Mouse (Mus musculus) bone marrow macrophage, adult 2 months (primary cell): ENCODE results near the gene Nbea.

Experiments
- CTCF ChIP-seq: IDR thresholded peaks from 2 replicates; pipeline ENCODE4 v1.5.1; 2012; ENCODE audit warnings: low read depth, mild to moderate bottlenecking, low read length, moderate library complexity
- POLR2A ChIP-seq: IDR thresholded peaks from 2 replicates; pipeline ENCODE4 v1.6.1; 2012; ENCODE audit warnings: mild to moderate bottlenecking, low read depth, low read length, borderline replicate concordance

DNA sequence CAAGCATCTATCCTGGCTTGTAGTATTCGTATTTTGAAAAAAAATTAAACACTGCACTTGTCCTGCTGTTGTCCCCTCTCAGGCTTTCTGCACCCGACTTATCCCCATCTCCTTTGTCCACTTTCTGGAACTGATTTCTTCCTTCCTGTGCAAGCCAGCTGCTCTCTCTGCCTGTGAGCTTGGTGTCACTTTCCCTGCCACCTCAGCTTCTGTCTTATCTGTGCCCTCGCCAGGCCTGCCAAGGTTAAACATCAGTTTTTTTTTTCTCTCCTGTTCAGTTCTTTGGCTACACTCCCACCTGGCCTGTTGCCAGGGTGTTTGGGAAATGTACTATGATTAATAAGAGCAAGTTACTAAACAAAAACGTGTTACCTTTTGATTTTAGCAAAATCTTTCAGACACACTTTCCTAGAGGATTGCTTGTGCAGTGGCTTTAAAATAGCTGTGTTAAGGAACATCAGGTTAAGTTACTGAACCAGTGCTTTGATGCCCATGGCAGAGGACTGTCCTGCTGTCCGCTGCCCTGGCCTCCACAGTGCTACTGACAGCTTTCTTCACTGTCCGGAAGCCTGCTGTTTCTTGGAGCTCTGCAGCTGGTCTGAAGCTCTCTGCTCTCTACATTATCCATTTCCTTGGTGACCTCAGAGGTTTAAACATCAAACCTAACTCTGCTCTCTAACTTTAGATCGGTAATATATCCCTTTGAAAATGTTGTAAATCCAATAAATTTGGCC lies 389.5 kb downstream of the Nbea start:
- TF ChIP-seq CTCF (no peak), POLR2A (no peak)
